Mouse (Mus musculus) cerebellum, postnatal 4 days (tissue): ENCODE results near the gene Arid3b.

Experiments
- DNase-seq, 2 experiments: peaks; one replicate each; pipeline ENCODE4 v3.0.0; 2022; ENCODE audit warnings: low spot score in 2 of 2, mixed read lengths in 1 of 2

The Arid3b gene

GRCm38 (mm10) chr9:57775736-57776135 lies 60.9 kb downstream of the Arid3b start:
- DNase-seq, result peak in 1 of 2 experiments; percentile 27

GRCm38 (mm10) chr9:57775026-57775425 lies 61.6 kb downstream of the Arid3b start:
- DNase-seq, result no peak

- DNase-seq, result no peak
Measured at GRCm38 (mm10) chr9:57774168-57774567, 62.4 kb downstream of the Arid3b start.

- DNase-seq, result no peak
Measured at GRCm38 (mm10) chr9:57773754-57774153, 62.8 kb downstream of the Arid3b start.

GRCm38 (mm10) chr9:57770836-57771235 lies 65.8 kb downstream of the Arid3b start:
- DNase-seq, result no peak

- DNase-seq, result no peak
Measured at GRCm38 (mm10) chr9:57770214-57770613, 66.4 kb downstream of the Arid3b start.

GRCm38 (mm10) chr9:57769539-57770069 lies 67.0 kb downstream of the Arid3b start:
- DNase-seq, result no peak

- DNase-seq, result no peak
Measured at GRCm38 (mm10) chr9:57767231-57767630, 69.4 kb downstream of the Arid3b start.

GRCm38 (mm10) chr9:57766431-57766830 lies 70.2 kb downstream of the Arid3b start:
- no peak for DNase-seq

GRCm38 (mm10) chr9:57765364-57766351 lies 70.9 kb downstream of the Arid3b start, which contains the start of gene Clk3:
Gene Clk3 (minus strand): TSS chr9:57765860.
- peak; percentile 45 to 48 for DNase-seq

- peak; percentile 88 to 93 for DNase-seq
Measured at GRCm38 (mm10) chr9:57764974-57765363, 71.6 kb downstream of the Arid3b start.

- peak; percentile 46 to 74 for DNase-seq
Measured at GRCm38 (mm10) chr9:57764147-57764973, 72.2 kb downstream of the Arid3b start.

- peak in 1 of 2 experiments; percentile 47 for DNase-seq
Measured at GRCm38 (mm10) chr9:57762563-57762991, 74.0 kb downstream of the Arid3b start.

- no peak for DNase-seq
Measured at GRCm38 (mm10) chr9:57761563-57762551, 74.7 kb downstream of the Arid3b start.

- no peak for DNase-seq
Measured at GRCm38 (mm10) chr9:57760416-57761146, 76.0 kb downstream of the Arid3b start.

GRCm38 (mm10) chr9:57759289-57759688 lies 77.3 kb downstream of the Arid3b start:
- DNase-seq, result peak; percentile 49 to 66

GRCm38 (mm10) chr9:57758528-57758927 lies 78.1 kb downstream of the Arid3b start:
- no peak for DNase-seq

- no peak for DNase-seq
Measured at GRCm38 (mm10) chr9:57757578-57757977, 79.0 kb downstream of the Arid3b start.

- DNase-seq, result no peak
Measured at GRCm38 (mm10) chr9:57750901-57751300, 85.7 kb downstream of the Arid3b start.

GRCm38 (mm10) chr9:57748831-57749230 lies 87.8 kb downstream of the Arid3b start:
- no peak for DNase-seq
